Mouse (Mus musculus) embryonic facial prominence, embryonic 10.5 days (tissue): ENCODE measurements at regions not wholly inside any gene's neighbourhood (a gene's known extent, or its start where the extent isn't known, plus 50 kb on each side); places are given as distances from the start of the nearest gene placed in this dataset.

Experiments used
- DNase-seq: peaks from one replicate; pipeline ENCODE4 v3.0.0-alpha.2; 2017; ENCODE audit warnings: low spot score
- H3K27ac ChIP-seq: fragments of 300-500 bp; sonication (generic); replicated peaks from 2 replicates; pipeline ENCODE4 v1.5.1; 2016; ENCODE audit warnings: mild to moderate bottlenecking
- H3K27me3 ChIP-seq: fragments of 300-500 bp; sonication (generic); replicated peaks from 2 replicates; pipeline ENCODE4 v1.6.1; 2016; ENCODE audit warnings: low read depth, mild to moderate bottlenecking; ENCODE audit not compliant: poor library complexity, severe bottlenecking
- H3K36me3 ChIP-seq: fragments of 300-500 bp; sonication (generic); replicated peaks from 2 replicates; pipeline ENCODE4 v1.6.1; 2016; ENCODE audit warnings: mild to moderate bottlenecking, moderate library complexity
- H3K4me1 ChIP-seq: fragments of 300-500 bp; sonication (generic); 2 replicates; pipeline ENCODE4 v1.6.1; 2016
- H3K4me3 ChIP-seq: fragments of 300-500 bp; sonication (generic); 2 replicates; pipeline ENCODE4 v1.5.1; 2016; ENCODE audit warnings: mild to moderate bottlenecking, moderate library complexity
- H3K9me3 ChIP-seq: fragments of 300-500 bp; sonication (generic); 2 replicates; pipeline ENCODE4 v1.6.1; 2016; ENCODE audit warnings: mild to moderate bottlenecking
- WGBS: fragments of 180-500 bp; shearing (Covaris S2); methylation state at CpG from one replicate; pipeline ENCODE4 v1.1.7; 2016; 5-methylcytosine and 5-hydroxymethylcytosine counted together

DNA sequence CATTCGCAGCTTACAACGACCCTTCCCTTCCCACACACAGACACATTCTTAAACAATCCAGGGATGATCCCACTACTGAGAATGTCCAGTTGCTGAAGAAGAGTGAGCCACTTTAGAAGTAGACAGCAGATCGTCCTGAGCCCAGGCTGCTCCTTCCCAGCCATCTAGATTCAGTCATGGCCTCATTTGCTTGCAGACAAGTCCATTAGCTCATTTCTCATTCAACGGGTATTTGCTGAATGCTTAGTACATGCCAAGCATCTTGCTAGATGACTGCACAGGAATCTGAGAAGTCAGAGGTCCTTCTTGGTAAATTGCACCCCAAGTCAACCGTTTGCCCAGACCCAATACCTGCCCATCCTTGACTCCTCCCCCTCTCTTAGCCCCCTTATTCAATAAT lies 57.8 kb downstream of the Ier5 start:
- no peak for DNase-seq
- Histone ChIP-seq H3K9me3 (no peaks in the 10 kb centered on the region), H3K27me3 (no peaks in the 10 kb centered on the region), H3K27ac (peak overlapping the region; percentile 73; the same call in 1 of the 2 replicates), H3K36me3 (no peaks in the 10 kb centered on the region), H3K4me3 (no peak overlapping the region), H3K4me1 (peaks cover 25% of the 10 kb centered on the region)
- 76% methylated on average over 5 of the region's 5 CpGs for WGBS

DNA sequence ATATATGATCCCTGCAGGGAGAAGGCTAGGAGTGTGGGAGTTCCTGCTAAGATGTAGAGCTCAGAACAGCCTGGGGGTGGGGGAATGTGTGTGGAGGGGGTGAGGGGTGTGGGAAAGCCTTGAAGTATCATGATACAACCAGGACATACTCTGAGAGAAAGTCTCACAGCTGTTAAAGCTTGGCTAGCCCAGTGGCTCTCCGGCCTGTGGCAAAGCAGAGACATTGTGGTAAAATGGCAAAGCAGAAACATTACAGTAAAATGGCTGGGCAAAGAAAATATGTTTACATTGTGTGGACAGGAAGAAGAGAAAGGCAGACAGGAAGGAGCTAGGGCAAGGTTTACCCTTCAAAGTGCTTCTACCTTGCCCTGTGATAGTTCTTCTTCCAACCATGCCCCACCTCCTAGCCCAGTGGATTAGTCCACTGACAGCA lies 58.5 kb downstream of the Ier5 start:
- Histone ChIP-seq H3K4me3 (no peak overlapping the region), H3K4me1 (peaks cover 27% of the 10 kb centered on the region), H3K27me3 (no peaks in the 10 kb centered on the region), H3K36me3 (no peaks in the 10 kb centered on the region), H3K9me3 (no peaks in the 10 kb centered on the region), H3K27ac (peak overlapping the region; percentile 73)
- 73% methylated on average over 1 of the region's 1 CpGs for WGBS
- DNase-seq, result peak; percentile 55

DNA sequence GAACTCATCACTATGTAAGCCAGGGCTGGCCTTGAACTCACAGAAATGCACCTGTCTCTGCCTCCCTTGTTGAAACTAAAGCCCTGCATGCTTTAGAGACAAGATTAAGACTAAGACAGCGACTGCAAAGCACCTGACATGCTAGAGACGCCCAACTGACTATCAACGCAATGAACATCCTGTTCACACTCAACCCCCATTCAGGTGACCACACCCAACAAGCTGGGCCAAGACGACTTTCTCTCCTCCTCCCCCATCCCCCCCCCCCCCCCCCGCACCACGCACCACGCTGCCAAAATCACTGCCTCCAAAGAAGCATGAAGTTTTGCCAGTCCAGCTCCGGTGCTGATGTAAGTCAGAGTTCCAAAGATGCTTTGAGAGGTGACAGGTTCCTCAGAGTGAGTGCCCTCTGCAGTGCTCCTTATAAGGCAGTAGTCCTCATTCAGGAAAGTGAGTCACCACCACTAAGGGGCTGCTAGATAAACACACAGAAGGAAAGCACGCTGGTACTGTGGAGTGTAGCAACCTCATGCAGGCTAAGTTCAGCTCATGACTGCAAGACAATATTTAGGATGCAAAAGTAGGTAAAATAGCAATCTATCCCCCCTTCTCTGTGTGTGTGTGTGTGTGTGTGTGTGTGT lies 59.2 kb downstream of the Ier5 start:
- 57% methylated on average over 9 of the region's 9 CpGs for WGBS
- Histone ChIP-seq H3K4me1 (peaks cover 27% of the 10 kb centered on the region), H3K27ac (peak overlapping the region; percentile 73), H3K36me3 (no peaks in the 10 kb centered on the region), H3K27me3 (no peaks in the 10 kb centered on the region), H3K4me3 (no peak overlapping the region), H3K9me3 (no peaks in the 10 kb centered on the region)
- no peak for DNase-seq

DNA sequence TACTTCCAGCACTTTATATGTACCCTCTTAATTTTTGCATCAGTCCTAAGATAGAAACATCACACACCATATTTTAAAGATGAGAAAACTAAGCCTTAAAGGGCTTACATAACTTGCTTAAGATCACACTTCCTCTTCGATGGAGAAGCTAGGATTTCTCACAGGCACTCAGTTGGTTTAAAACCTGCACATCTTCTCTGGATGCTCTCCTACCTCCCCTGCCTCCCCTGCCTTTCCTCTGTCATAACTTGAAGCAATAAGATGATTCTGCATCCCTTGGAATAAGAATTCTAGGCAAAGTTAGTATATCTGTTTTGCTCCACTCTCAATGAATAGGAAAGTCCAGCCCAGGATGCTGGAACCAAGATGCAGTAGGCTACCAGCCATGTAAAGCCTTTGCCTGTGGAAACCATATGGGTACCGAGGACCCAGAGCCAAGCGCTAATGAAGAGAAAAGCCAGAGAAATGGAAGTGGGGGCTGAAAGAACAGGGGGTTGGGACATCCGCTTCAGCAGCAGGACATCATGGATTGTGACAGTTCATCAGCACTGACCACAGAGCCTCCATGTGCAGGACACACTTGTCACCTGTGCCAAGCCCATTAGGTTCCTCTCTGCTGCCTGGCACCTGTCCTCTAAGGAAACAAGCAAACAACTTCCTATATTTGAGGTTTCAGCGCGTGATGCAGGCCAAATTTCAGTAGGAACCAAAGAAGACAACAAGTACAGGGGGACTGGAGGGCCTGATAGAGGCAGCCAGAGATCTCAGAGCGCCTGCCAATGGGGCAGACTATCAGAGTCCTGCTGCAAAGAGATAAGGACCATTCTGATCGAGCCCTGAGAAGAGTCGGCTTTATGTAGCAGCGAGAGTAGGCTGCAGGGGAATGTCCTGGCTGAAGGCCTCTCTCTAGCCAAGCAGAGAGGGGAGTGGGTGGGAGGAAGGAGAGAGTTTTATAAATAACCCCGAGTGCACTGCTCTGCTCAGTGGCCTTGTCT lies 60.5 kb downstream of the Ier5 start:
- DNase-seq, result no peak
- 74% methylated on average over 11 of the region's 11 CpGs for WGBS
- no peaks in the 10 kb centered on the region for H3K9me3 ChIP-seq
- H3K4me3 ChIP-seq, result no peak overlapping the region
- peaks cover 27% of the 10 kb centered on the region for H3K4me1 ChIP-seq
- H3K27ac ChIP-seq, result peak overlapping the region; percentile 73; the same call in 1 of the 2 replicates
- H3K36me3 ChIP-seq, result no peaks in the 10 kb centered on the region
- no peaks in the 10 kb centered on the region for H3K27me3 ChIP-seq

DNA sequence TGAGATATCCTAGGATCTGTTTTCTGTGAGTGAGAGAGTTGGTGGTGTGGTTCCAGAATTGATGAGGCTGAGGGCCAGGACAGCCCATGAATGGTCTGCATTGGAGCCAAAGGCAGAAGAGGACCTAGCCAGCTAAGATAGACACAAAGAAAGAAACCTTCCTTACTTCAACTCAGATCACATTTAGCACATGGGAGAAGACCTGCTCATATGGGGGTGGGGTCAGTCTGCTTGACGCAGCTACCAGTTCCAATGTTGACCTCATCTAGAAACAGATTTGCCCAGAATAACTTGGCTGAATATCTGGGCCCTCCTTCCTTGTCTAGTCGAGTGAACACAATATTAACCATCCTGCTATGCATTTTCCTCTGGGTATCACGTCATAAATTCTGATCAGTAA lies 62.0 kb downstream of the Ier5 start:
- no peaks in the 10 kb centered on the region for H3K36me3 ChIP-seq
- no peaks in the 10 kb centered on the region for H3K27me3 ChIP-seq
- H3K4me3 ChIP-seq, result no peak overlapping the region
- no peak overlapping the region for H3K27ac ChIP-seq
- peaks cover 27% of the 10 kb centered on the region for H3K4me1 ChIP-seq
- WGBS, result 91% methylated on average over 3 of the region's 3 CpGs
- H3K9me3 ChIP-seq, result no peaks in the 10 kb centered on the region
- no peak for DNase-seq

DNA sequence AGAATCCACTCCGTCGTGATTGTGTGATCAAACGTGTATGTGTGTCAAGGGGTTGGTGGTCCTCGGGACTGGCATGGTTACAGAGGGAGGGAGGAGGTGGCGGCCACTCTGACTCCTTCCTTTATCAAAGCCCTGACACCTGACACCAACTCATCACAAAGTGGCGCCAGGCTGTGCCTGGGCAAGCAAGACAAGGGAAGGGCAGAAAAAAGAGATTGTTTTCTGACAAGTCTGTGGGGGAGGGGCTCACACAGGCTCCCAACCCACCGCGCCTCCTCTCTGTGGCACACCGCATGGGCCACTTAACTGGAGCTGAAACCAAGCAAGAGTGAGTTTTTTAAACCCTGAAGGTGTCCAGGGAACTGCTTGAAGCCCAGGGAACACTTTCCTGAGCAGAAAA lies 68.5 kb downstream of the Ier5 start:
- H3K27me3 ChIP-seq, result peaks cover 12% of the 10 kb centered on the region
- H3K4me3 ChIP-seq, result no peak overlapping the region
- peaks cover 57% of the 10 kb centered on the region for H3K4me1 ChIP-seq
- peak; percentile 70 for DNase-seq
- 5% methylated on average over 9 of the region's 9 CpGs for WGBS
- H3K36me3 ChIP-seq, result no peaks in the 10 kb centered on the region
- no peaks in the 10 kb centered on the region for H3K9me3 ChIP-seq
- peak overlapping the region; percentile 80 for H3K27ac ChIP-seq

DNA sequence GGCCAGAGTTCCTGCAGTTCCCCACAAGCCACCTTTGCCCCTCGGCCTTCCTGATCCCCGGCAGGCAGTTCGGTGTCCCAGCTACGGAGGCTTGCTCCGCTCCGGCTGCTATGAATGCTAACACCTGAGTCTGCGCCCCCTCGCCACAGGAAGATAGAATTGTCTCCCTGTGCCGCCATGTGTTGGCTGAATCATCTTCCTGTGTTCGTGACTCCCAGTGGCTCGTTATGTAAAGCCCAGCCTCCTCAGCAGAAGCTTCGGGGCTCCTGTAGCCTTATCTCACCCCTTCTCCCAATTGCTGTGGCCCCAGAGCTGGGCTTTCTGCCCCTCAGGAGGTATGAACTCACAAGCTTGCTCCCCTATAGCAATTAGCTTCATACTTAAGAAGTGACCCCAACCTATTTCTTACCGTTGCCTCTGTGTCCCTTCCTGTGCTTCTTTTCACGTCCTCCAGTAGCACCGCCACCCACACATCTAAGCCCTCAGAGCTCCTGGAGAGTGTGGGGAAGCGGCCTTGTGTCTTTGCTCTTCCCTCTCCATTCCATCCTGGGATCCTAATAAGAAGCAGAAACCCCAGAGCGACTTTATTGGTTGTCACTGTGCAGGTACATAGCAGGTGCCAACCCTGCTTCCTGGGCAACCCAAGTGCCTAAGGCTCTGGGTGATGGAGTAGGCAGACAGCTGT lies 70.1 kb downstream of the Ier5 start:
- Histone ChIP-seq H3K4me1 (peaks cover 59% of the 10 kb centered on the region), H3K27me3 (peaks cover 20% of the 10 kb centered on the region), H3K9me3 (no peaks in the 10 kb centered on the region), H3K4me3 (no peak overlapping the region; the same call in 1 of the 2 replicates), H3K36me3 (no peaks in the 10 kb centered on the region), H3K27ac (peak overlapping the region; percentile 55)
- DNase-seq, result no peak
- WGBS, result 63% methylated on average over 17 of the region's 17 CpGs

DNA sequence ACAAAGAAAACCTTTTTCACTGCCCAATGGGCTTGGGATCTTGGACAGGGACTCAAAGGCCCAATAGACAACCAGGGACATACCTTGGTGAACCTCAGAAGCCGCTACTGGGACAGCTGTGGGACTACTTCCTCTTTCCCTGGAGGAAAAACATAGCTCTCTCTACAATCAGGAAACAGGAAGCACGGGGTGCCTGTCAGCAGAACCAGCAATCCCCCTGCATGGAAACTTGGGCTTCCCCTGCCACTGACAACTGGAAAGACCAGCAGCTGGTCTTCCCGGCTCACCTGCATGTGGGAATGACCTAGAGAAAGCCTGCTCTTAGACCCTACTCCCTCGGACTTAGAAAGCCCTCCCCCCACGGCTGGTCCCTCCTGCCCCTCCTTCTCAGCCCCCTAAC lies 70.7 kb downstream of the Ier5 start:
- Histone ChIP-seq H3K9me3 (no peaks in the 10 kb centered on the region), H3K4me1 (peaks cover 59% of the 10 kb centered on the region), H3K4me3 (no peak overlapping the region; the same call in 1 of the 2 replicates), H3K27ac (peak overlapping the region; percentile 55; the same call in 1 of the 2 replicates), H3K36me3 (no peaks in the 10 kb centered on the region), H3K27me3 (peaks cover 24% of the 10 kb centered on the region)
- DNase-seq, result no peak
- 42% methylated on average over 5 of the region's 5 CpGs for WGBS

DNA sequence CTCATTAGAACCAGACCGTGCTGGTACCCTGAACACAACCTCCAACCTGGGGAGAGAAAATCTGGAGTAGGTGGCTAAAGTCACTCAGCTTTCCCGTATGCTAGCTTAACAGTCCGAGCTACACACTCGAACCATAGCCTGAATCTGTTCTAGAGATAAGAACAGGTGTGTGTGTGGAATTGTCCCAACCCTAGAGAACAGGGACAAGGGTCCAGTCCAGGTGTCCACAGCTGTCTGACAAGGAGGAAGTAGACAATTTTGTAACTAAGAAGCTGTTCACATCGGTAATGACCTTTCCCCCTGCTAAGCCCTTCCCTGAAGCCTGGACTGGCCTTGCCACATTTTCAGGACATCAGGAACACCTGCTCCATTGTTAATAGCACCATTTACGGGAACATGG lies 71.3 kb downstream of the Ier5 start:
- Histone ChIP-seq H3K4me1 (peaks cover 59% of the 10 kb centered on the region), H3K36me3 (no peaks in the 10 kb centered on the region), H3K4me3 (no peak overlapping the region), H3K27ac (no peak overlapping the region), H3K27me3 (peaks cover 24% of the 10 kb centered on the region), H3K9me3 (no peaks in the 10 kb centered on the region)
- WGBS, result 70% methylated on average over 6 of the region's 6 CpGs
- DNase-seq, result no peak

DNA sequence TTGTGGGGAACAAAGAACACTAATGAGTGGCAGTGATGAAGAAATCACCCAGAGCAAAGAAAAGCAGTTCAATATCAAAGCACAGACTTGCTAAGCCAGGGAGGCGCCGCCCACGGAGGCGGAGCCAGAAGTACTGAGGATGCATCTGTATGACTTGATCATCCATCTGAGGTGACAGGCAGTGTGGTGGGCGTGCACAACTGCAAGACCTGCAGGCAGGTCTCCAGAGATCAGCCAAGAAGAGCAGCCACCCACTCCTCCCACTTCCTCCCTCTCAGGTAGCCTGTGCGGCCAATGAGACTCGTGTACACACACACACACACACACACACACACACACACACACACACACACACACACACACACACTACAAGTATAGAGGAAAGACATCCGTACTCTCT lies 71.9 kb downstream of the Ier5 start:
- Histone ChIP-seq H3K9me3 (no peaks in the 10 kb centered on the region), H3K4me1 (peaks cover 59% of the 10 kb centered on the region), H3K36me3 (no peaks in the 10 kb centered on the region), H3K27ac (0 out of 2 replicates have a peak overlapping the region, but pooled peaks have one; percentile 27), H3K4me3 (no peak overlapping the region), H3K27me3 (peaks cover 24% of the 10 kb centered on the region)
- 56% methylated on average over 8 of the region's 8 CpGs for WGBS
- peak; percentile 49 for DNase-seq

DNA sequence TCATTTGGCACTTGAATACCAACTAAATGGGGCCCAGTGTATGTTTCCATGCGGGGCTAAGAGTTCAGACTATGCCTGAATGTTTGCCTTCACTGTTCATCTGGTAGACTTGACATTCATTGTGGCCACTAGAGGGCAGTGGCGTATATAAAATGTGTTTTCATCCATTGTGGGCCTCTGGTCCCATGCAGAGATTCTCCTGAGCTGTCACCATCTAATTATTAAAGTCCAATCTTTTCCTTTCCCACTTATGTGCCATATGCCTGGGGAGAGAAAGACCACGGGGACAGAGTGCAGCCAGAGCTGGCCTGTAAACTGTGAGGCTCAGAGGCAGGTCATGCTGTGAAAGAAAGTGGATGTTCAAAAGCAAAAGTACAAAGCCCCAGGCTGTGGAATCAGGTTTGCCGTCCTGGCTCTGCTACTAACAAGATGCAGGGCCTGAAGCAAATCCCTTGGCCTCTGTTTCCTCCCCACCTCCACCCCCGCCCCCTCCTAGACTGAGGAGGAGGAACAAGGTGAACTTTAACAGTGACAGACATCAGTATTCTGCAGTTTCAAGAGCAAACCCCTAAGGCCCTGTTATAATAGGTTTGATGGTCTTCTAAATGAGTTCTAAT lies 73.5 kb downstream of the Ier5 start:
- Histone ChIP-seq H3K4me3 (no peak overlapping the region), H3K27me3 (peaks cover 24% of the 10 kb centered on the region), H3K4me1 (peaks cover 49% of the 10 kb centered on the region), H3K27ac (peak overlapping the region; percentile 44; the same call in 1 of the 2 replicates), H3K9me3 (no peaks in the 10 kb centered on the region), H3K36me3 (no peaks in the 10 kb centered on the region)
- DNase-seq, result peak; percentile 77
- 7% methylated on average over 5 of the region's 5 CpGs for WGBS

DNA sequence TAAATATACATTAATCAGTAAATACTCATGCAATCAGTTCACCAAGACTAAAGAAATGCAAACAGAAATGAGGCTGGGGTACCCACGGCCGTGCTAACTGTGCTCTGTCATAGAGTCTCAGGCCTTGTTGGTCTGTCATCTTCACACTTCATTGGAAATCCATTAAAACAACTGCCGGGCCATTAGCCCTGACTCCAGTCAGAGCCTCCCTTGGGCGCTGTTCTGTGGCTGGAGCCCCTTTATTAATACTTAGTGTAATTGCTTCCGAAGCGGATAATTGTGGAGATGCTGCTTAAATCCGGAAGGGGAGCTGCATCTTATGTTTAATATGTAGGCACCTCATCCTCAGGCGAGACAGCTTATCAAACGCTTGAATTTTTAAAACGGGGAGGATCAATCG lies 76.1 kb downstream of the Ier5 start:
- Histone ChIP-seq H3K27ac (no peak overlapping the region), H3K27me3 (0 out of 2 replicates have a peak, but pooled peaks cover 12% of the 10 kb centered on the region), H3K9me3 (no peaks in the 10 kb centered on the region), H3K36me3 (no peaks in the 10 kb centered on the region), H3K4me3 (no peak overlapping the region), H3K4me1 (peaks cover 23% of the 10 kb centered on the region)
- 80% methylated on average over 11 of the region's 11 CpGs for WGBS
- no peak for DNase-seq
